Comparison of ENCODE assay signal across 19 mouse cellular contexts in genomic region chr14:106106425-106106824, GRCm38 (mm10). TPM values are rescaled to one million over a fixed set of nuclear protein-coding genes. Genes with fewer than 3 reads are reported as not detected.
"Had no signal": no experiment of that assay in that cellular context is flagged by ENCODE, and none has a peak within 500 bp of the region (broad histone marks: within the 10 kb centered on the region; RNA-seq: fewer than 3 reads in every experiment).

No protein-coding gene starts in this region.

- ATAC-seq: intestine, embryonic 16.5 days had no signal

- H3K4me2 ChIP-seq: limb, embryonic 13.5 days; neural tube, embryonic 13.5 days; stomach, embryonic 15.5 days had no signal

- H3K9ac ChIP-seq: limb, embryonic 13.5 days; liver, embryonic 14.5 days; neural tube, embryonic 13.5 days; stomach, embryonic 15.5 days had no signal

- H3K36me3 ChIP-seq: limb, embryonic 13.5 days; neural tube, embryonic 13.5 days; stomach, embryonic 15.5 days had no signal

- H3K27me3 ChIP-seq: limb, embryonic 13.5 days; neural tube, embryonic 13.5 days; stomach, embryonic 15.5 days had no signal

- H3K4me3 ChIP-seq: layer of hippocampus, adult 2 months; limb, embryonic 13.5 days; neural tube, embryonic 13.5 days; stomach, embryonic 15.5 days had no signal

- H3K4me1 ChIP-seq: limb, embryonic 13.5 days; neural tube, embryonic 13.5 days; stomach, embryonic 15.5 days had no signal

- DNase-seq: kidney, adult 2 months; left cerebral cortex, postnatal 4 days; lung, adult 2 months; lung, postnatal 10 days; right cerebral cortex, postnatal 14 days; thymus, adult 18-20 months; thymus, postnatal 25 days had no signal

- H3K27ac ChIP-seq: layer of hippocampus, adult 2 months; limb, embryonic 13.5 days; liver, embryonic 14.5 days; neural tube, embryonic 13.5 days; stomach, embryonic 15.5 days had no signal

- H3K9me3 ChIP-seq: neural tube, embryonic 13.5 days; stomach, embryonic 15.5 days had no signal

RNA-seq across cellular contexts. Expression of gene Trim52, which starts 0.4 kb away (rescaled TPM):
- total RNA-seq: layer of hippocampus, adult 2 months; layer of hippocampus, postnatal 10 days; left cerebral cortex, postnatal 4 days; liver, adult 2 months; megakaryocyte-erythroid progenitor cell, adult 5-6 weeks had no signal
- polyA plus RNA-seq: intestine, embryonic 16.5 days; kidney, adult 2 months; kidney, embryonic 16.5 days; limb, embryonic 13.5 days; liver, adult 2 months; liver, embryonic 14.5 days; lung, adult 2 months; neural tube, embryonic 13.5 days; spleen, adult 2 months; stomach, embryonic 15.5 days; urinary bladder, adult 2 months had no signal
